Mouse (Mus musculus) retina, postnatal 1 day (tissue): Measurements from ENCODE around the gene Marveld3.

Experiments
- DNase-seq: peaks from one replicate; pipeline ENCODE4 v3.0.0-alpha.2; 2012

Gene Marveld3

GRCm38 (mm10) chr8:109963421-109963820 lies 1.4 kb upstream of the Marveld3 start:
- no peak for DNase-seq

- no peak for DNase-seq
Observed at GRCm38 (mm10) chr8:109962896-109963295, 893 bp upstream of the Marveld3 start.

DNA sequence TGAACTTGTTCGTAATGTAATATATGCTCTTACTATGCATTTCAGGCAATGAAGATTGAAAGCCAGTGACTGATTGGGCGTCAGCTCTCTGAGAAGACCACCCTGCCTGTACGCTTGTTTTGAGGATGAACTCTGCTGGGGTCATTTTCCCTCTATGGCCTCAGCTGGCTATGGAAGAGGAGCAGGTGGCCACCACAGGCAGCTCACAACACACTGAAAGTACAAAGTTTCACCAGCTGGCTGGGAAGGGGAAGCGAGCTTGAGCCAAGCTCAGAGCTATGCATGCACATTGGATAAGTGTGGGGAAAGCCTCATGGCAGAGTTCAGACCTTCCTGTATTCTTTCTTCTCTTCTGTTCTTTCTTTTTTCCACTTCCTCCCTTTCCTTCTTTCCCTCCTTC lies 2.9 kb downstream of the Marveld3 start:
- DNase-seq: no peak

DNA sequence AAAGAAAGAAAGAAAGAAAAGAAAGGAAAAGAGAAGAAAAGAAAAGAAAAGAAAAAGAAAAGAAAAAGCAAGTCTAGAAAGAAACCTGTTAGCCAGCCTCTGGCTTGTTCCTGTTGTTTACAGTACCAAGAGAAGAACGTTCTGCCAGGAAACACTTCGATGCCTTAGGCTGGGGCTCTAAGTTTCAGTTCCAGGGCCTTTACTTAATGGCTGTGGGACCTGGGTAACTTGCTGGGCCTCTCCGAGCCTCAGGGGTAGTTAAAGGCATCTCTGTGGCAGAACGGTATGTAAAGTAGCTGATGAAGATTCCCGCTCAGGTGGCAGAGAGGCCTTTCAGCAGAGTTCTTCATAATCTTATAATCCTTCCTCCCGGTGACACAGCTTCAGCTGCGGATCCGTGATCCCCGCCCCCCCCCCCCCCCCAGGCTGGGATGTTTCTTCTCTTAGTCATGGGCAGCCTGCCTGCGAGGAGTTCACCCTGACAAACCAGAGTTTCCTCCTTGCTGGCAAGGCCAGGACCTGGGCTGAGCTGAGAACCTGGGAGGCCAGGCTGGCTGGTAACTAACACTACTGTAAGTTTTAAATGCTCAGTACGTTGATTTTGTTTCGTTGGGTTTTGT lies 3.9 kb downstream of the Marveld3 start:
- DNase-seq: no peak

- peak; percentile 56 for DNase-seq
Observed at GRCm38 (mm10) chr8:109957167-109958028, 4.6 kb downstream of the Marveld3 start.

DNA sequence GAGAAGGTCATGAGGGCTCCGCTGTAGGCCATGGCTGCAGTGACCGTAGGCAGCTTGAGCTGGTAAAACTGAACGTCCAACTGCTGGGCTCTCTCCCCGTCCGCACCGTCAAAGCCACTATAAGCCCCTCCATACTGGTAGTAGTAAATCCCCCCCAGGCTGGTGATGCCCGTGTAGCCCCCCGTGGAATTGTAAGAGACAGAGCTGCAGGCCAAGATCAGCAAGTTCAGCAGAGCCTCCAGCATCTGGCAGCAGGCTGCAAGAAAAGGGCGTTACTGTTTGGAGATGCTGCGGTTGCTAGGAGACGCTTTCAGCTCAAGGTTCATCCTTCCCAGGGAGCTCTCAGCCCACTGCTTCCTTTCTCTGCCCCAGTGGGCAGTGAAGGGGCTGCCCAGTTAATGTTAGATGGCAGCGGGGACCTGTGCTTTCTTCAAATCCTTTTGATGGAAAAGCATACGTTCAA lies 7.5 kb downstream of the Marveld3 start:
- peak; percentile 88 for DNase-seq

GRCm38 (mm10) chr8:109952171-109952570 lies 9.8 kb downstream of the Marveld3 start:
- no peak for DNase-seq

DNA sequence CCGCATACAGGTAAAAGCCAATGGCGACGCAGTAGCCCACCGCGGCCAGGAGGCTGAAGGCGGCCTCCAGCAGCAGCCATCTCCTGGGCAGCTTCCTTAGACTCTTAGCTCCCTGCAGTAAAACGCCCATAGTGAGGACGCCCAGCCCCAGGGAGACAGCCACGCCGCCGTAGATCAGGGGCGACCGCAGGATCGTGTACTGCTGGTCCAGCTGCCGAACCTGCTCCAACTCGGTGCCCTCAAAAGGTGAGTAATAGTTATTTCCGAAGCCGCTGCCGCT lies 13.8 kb downstream of the Marveld3 start:
- DNase-seq: no peak

- DNase-seq: peak; percentile 67
Observed at GRCm38 (mm10) chr8:109947447-109948284, 14.3 kb downstream of the Marveld3 start.

GRCm38 (mm10) chr8:109946272-109946671 lies 15.7 kb downstream of the Marveld3 start:
- DNase-seq: no peak

- no peak for DNase-seq
Observed at GRCm38 (mm10) chr8:109945694-109946093, 16.3 kb downstream of the Marveld3 start.

DNA sequence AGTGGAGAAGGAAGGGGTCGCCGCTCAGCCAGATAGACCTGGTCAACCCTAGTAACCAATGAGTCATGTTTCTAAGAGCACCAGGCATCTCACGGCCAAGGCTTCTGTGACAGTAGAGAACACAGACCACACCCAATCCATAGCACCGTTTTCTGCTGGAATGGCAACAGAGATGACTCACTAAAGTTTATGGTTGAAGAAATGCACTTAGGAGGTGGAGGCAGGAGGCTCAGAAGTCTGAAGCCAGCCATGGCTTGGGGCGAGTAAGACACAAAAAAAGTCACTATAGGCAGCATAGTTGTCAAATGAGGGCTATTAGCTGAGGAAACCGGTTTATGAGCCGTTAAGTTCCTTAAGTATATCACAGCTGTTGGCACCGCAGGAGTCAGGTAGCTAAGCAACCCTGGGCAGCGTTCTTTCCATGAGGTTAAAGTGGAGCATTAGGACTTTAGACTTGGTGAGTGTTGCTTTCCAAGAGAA lies 16.8 kb downstream of the Marveld3 start:
- peak; percentile 66 for DNase-seq

DNA sequence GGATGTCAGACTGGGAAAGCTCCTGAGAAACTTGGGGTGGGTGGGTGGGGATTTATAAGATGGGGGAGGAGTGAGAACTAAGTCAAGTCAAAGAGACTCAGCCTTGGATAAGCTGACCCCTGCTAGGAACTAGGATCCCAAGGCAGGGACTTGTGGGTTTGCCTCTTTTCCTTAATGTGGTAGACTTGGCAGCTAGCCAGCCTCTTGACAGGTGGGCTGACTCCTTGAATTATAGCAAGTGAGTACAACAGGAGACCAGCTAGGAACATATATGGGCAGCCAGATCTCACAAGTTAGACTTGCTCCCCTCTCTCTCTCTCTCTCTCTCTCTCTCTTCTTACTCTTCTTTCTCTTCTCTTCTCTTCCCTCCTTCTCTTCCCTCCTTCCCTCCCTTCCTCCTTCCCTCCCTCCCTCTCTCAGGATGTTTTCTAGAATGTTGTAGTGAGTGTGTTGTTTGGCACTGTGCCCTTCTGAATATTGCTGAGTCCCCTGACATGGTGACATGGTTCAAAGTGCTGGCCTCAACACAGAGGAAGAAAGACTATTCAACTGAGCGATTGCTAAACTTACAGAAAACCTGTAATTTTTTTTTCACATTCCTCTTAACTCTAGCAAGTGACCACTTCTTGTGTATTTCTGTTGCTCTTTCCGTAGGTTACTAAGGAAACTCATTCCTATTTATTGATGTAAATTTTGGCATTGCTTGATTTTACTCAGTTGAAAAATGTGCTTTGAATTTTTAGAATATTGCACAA lies 20.2 kb downstream of the Marveld3 start:
- DNase-seq: no peak

GRCm38 (mm10) chr8:109920406-109921390 lies 41.3 kb downstream of the Marveld3 start:
- DNase-seq: no peak

DNA sequence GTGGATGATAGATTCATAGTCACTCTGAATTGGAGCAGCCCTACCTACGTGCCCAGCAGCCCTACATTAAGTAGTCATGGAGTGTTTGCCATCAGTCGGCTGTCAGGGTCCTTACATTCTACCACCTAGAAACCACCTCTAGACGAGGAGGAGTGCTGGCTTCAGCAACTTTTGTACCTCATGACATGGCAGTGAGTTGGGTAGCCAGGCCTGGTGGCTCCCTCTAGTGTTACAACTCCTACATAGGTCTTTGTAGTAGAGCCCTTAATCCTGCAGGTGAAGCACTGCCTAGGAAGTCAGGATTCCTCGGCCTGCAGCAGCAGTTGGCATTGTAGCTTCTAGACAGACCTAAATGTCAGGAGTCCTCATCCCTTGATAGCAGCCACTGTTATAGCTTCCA lies 44.7 kb downstream of the Marveld3 start:
- peak; percentile 62 for DNase-seq

GRCm38 (mm10) chr8:109907376-109907775 lies 54.6 kb downstream of the Marveld3 start:
- no peak for DNase-seq

DNA sequence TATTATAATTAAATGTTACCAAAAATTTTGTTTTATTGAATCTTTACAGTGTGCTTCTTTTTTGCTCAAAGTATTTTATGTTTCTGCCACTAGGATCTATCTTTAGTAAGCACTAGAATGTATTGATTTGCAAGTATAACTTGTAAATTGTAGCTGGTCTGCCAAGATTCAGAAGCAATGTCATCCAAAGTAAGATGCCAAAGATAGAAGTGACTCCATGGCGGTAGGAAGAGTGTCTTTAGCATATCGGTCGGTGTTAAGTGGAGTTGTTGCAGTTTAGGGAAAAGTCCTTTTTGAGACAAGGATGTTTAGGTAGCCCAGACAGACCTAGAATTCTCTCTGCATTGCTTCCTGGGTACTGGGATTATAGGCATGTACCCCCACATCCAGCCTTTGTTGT lies 55.1 kb downstream of the Marveld3 start:
- no peak for DNase-seq

DNA sequence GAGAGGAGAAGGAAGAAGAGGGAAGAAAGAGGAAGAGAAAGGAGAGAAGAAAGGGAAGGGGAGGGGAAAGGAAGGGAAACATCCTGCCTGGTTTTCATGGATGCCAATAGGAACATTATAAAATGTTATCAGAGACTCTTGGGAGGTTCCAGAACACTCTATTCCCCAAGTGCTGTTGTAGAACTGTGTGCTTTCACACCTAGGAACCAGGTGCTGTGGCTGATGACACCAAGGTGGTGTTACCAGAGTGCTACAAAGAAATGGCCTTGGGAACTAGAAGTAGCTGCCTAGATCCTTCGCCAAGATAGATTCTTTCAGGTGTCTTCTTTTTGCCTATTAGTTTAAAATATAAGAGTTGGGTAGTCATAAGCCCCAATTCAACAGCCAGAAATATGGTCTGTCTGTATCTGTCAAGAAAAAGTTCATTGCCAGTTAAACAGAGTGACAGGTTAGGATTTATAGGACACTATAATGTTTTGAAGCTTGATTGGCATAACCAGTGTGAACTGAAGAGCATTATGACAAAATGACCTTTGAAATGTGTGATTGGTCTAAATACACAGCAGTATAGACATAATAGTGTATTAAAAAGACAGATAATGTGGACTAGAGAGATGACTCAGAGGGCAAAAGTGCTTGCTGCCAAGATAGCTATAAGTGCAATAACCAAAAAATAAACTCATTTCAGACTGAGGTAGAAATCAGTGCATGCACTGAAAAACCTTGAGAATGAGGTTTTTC lies 56.9 kb downstream of the Marveld3 start:
- no peak for DNase-seq

DNA sequence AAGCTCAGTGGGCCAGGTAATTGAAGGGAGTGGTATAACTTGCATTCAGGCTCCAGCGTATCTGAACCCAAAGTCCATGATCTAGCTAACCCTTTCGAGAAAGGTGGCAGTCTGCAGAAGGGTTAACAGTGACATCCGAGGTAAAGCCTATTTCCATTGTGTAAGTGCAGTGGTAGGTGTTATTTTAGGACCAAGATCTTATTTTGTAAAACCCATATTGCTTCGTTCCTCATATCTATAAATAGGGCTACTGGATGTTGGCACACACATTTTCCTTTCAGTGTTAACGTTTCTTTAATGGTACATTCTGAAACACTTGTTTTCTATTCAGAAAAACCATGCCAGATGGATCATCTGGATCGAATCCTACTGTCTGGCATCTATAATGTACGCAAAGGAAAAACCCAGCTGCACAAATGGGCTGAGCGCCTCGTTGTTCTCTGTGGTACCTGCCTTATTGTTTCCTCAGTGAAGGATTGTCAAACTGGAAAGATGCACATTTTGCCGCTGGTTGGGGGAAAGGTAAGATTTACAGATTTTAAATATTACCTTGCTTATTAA lies 58.0 kb downstream of the Marveld3 start:
- no peak for DNase-seq

GRCm38 (mm10) chr8:109902379-109902778 lies 59.6 kb downstream of the Marveld3 start:
- DNase-seq: no peak
